ENCODE assay signal across 25 mouse cellular contexts in genomic region chr2:152057252-152057563, GRCm38 (mm10). TPM values are rescaled to one million over a fixed set of nuclear protein-coding genes. Genes with fewer than 3 reads are reported as not detected.
DNase-seq lines count a peak whose midpoint lies in the region; ATAC-seq lines count a peak whose summit lies in the region.
"Had no signal": no experiment of that assay in that cellular context is flagged by ENCODE, and none has a peak within 500 bp of the region (broad histone marks: within the 10 kb centered on the region; RNA-seq: fewer than 3 reads in every experiment).

No protein-coding gene starts in this region.

- peak overlapping the region; percentile 73 for H3K27ac ChIP-seq in hindbrain, embryonic 13.5 days
- H3K27ac ChIP-seq in midbrain, embryonic 14.5 days (replicated peaks; ENCODE audit: low read depth, low read length): peak overlapping the region; percentile 70
- H3K27ac ChIP-seq: embryonic facial prominence, embryonic 12.5 days; heart, adult 2 months had no signal

- H3K4me3 ChIP-seq in hindbrain, embryonic 13.5 days: no peak overlapping the region
- H3K4me3 ChIP-seq in midbrain, embryonic 14.5 days (replicated peaks; ENCODE audit: low read depth, low read length): no peak overlapping the region
- H3K4me3 ChIP-seq: embryonic facial prominence, embryonic 12.5 days; erythroblast, embryonic 14.5 days; heart, adult 2 months; megakaryocyte, embryonic 14.5 days; myocyte had no signal

- H3K27me3 ChIP-seq in hindbrain, embryonic 13.5 days: peaks cover 4% of the 10 kb centered on the region
- 0 out of 2 replicates have a peak, but pooled peaks cover 5% of the 10 kb centered on the region for H3K27me3 ChIP-seq in midbrain, embryonic 14.5 days (ENCODE audit: control insufficient read depth, insufficient read depth, low read length)

- H3K9ac ChIP-seq in hindbrain, embryonic 13.5 days: 0 out of 2 replicates have a peak overlapping the region, but pooled peaks have one; percentile 20
- no peak overlapping the region for H3K9ac ChIP-seq in midbrain, embryonic 14.5 days (replicated peaks; ENCODE audit: low read length)
- H3K9ac ChIP-seq: embryonic facial prominence, embryonic 12.5 days had no signal

- H3K36me3 ChIP-seq in hindbrain, embryonic 13.5 days: no peaks in the 10 kb centered on the region
- no peaks in the 10 kb centered on the region for H3K36me3 ChIP-seq in midbrain, embryonic 14.5 days (ENCODE audit: control insufficient read depth, insufficient read depth, low read length)
- H3K36me3 ChIP-seq: embryonic facial prominence, embryonic 12.5 days had no signal

- H3K9me3 ChIP-seq in hindbrain, embryonic 13.5 days: no peaks in the 10 kb centered on the region
- H3K9me3 ChIP-seq in midbrain, embryonic 14.5 days (ENCODE audit: control insufficient read depth, low read length): no peaks in the 10 kb centered on the region
- H3K9me3 ChIP-seq: embryonic facial prominence, embryonic 12.5 days; megakaryocyte, embryonic 14.5 days had no signal

- intact Hi-C loops in left cerebral cortex, postnatal 4 days (cut with DNase I): no loop called here

- 71% methylated on average over 9 of the region's 9 CpGs for WGBS in hindbrain, embryonic 13.5 days
- 65% methylated on average over 9 of the region's 9 CpGs for WGBS in midbrain, embryonic 14.5 days

- no peak for ATAC-seq in hindbrain, embryonic 13.5 days (ENCODE audit: low FRiP score)
- ATAC-seq in midbrain, embryonic 14.5 days (ENCODE audit: low FRiP score, low TSS enrichment): no peak
- ATAC-seq: intestine, embryonic 16.5 days; Patski had no signal

- H3K4me1 ChIP-seq in hindbrain, embryonic 13.5 days (replicated peaks): peaks cover 17% of the 10 kb centered on the region
- H3K4me1 ChIP-seq in midbrain, embryonic 14.5 days (ENCODE audit: control insufficient read depth, insufficient read depth, low read length): peaks cover 18% of the 10 kb centered on the region
- H3K4me1 ChIP-seq: embryonic facial prominence, embryonic 12.5 days had no signal

- peak; percentile 55 for DNase-seq in cerebellum, adult 11-12 months
- no peak for DNase-seq in cerebellum, adult 11 months
- DNase-seq in left cerebral cortex, postnatal 4 days: peak; percentile 45
- no peak for DNase-seq in left cerebral cortex, adult 18-20 months (ENCODE audit: low spot score in 2 of 2)
- DNase-seq in midbrain, embryonic 14.5 days: no peak
- DNase-seq in natural killer cell, adult 2 months (ENCODE audit: low spot score in 2 of 2): no peak
- no peak for DNase-seq in lung, postnatal 14 days
- DNase-seq: adrenal gland, adult 8-10 months; gastrocnemius, postnatal 14 days; heart, adult 2 months; heart, postnatal 4 days; kidney, postnatal 36 days; lung, adult 18-20 months; right cerebral cortex, postnatal 4 days had no signal

- no peak overlapping the region for H3K4me2 ChIP-seq in hindbrain, embryonic 13.5 days
- H3K4me2 ChIP-seq in midbrain, embryonic 14.5 days (ENCODE audit: low read length): no peak overlapping the region
- H3K4me2 ChIP-seq: embryonic facial prominence, embryonic 12.5 days; liver, embryonic 11.5 days had no signal

RNA-seq across cellular contexts. Expression of gene Scrt2, which starts 24.1 kb away (rescaled TPM):
- 10 to 100 TPM; 20.0 to 25.2 TPM for total RNA-seq in left cerebral cortex, postnatal 4 days (2021)
- total RNA-seq in left cerebral cortex, adult 18-20 months (2021): 10 to 100 TPM; 20.5 to 20.7 TPM
- 24.0 and 27.8 TPM in 2 replicates for polyA plus RNA-seq in hindbrain, embryonic 13.5 days (2015; fragmentation: Nextera tagmentation; extraction: Ambion mirVana)
- 16.4 and 18.4 TPM in 2 replicates for polyA plus RNA-seq in midbrain, embryonic 14.5 days (2014; fragmentation: Nextera tagmentation; extraction: Ambion mirVana)
- total RNA-seq: heart, adult 2 months; heart, postnatal 4 days had no signal
- polyA plus RNA-seq: erythroblast, embryonic 14.5 days; heart, adult 2 months; heart, embryonic 14.5 days; intestine, embryonic 16.5 days; kidney, embryonic 14.5 days; liver, embryonic 11.5 days; myocyte; Patski; thymus, postnatal 0 days had no signal

RNA-seq across cellular contexts. Expression of gene Srxn1, which starts 48.1 kb away (rescaled TPM):
- total RNA-seq in left cerebral cortex, postnatal 4 days (2021): 10 to 100 TPM; 17.7 to 18.8 TPM
- total RNA-seq in left cerebral cortex, adult 18-20 months (2021): 100 to 1,000 TPM; 103 to 106 TPM
- polyA plus RNA-seq in hindbrain, embryonic 13.5 days (2015; fragmentation: Nextera tagmentation; extraction: Ambion mirVana): 16.1 and 16.8 TPM in 2 replicates
- 11.5 and 17.4 TPM in 2 replicates for polyA plus RNA-seq in midbrain, embryonic 14.5 days (2014; fragmentation: Nextera tagmentation; extraction: Ambion mirVana)

Comparison
In these comparisons a context has a peak if more than half of its experiments do, and no peak if none do; other contexts are left out.
1. DNase-seq: peak in cerebellum, adult 11-12 months (single experiment) and left cerebral cortex, postnatal 4 days (single experiment); none in cerebellum, adult 11 months (single experiment), left cerebral cortex, adult 18-20 months (0 of 2), midbrain, embryonic 14.5 days (single experiment), natural killer cell, adult 2 months (0 of 2) and lung, postnatal 14 days (single experiment).
2. RNA of gene Srxn1, which starts 48.1 kb away (total RNA-seq): 103 to 106 TPM in left cerebral cortex, adult 18-20 months; 17.7 to 18.8 TPM in left cerebral cortex, postnatal 4 days; every median in the first group is over 4 times any median in the second.